Mouse (Mus musculus) layer of hippocampus, postnatal 14 days (tissue): ENCODE data around the gene Rps26. TPM values are rescaled to one million over a fixed set of nuclear protein-coding genes. Genes with fewer than 3 reads are reported as not detected.
A peak's percentile ranks its signal among the peaks of the same experiment; 100 is the strongest.

ENCODE experiments used
- DNase-seq, 2 experiments: peaks; one replicate each; pipeline ENCODE4 v3.0.0; 2021 to 2022; ENCODE audit warnings: low spot score in 2 of 2, mixed read lengths in 1 of 2
- long read RNA-seq, 2 experiments: library from polyadenylated mRNA; stranded (forward); transcript quantifications; one replicate each; pipeline ENCODE4 v2.0.0; 2021
- total RNA-seq, 2 experiments: library from RNA; stranded (reverse); gene quantifications; 2 replicates each; pipeline ENCODE4 v1.2.3; 2021

Gene Rps26
- 100 to 1,000 TPM; 329 to 373 TPM for total RNA-seq
- long read RNA-seq, experiment 1, transcript Rps26-201 (4 exons, 681 nt): major isoform, 76 of 81 reads
- long read RNA-seq, experiment 1, partial matches to known transcripts: 0 of 81 reads
- long read RNA-seq, experiment 1, other reads (novel, unspliced or antisense): 2 of 81 reads
- long read RNA-seq, experiment 2, transcript Rps26-201 (4 exons, 681 nt): major isoform, 195 of 220 reads
- long read RNA-seq, experiment 2, transcript Rps26-202 (3 exons, 596 nt): minor isoform, 15 of 220 reads
- long read RNA-seq, experiment 2, partial matches to known transcripts: 5 of 220 reads
- long read RNA-seq, experiment 2, other reads (novel, unspliced or antisense): 5 of 220 reads

DNA sequence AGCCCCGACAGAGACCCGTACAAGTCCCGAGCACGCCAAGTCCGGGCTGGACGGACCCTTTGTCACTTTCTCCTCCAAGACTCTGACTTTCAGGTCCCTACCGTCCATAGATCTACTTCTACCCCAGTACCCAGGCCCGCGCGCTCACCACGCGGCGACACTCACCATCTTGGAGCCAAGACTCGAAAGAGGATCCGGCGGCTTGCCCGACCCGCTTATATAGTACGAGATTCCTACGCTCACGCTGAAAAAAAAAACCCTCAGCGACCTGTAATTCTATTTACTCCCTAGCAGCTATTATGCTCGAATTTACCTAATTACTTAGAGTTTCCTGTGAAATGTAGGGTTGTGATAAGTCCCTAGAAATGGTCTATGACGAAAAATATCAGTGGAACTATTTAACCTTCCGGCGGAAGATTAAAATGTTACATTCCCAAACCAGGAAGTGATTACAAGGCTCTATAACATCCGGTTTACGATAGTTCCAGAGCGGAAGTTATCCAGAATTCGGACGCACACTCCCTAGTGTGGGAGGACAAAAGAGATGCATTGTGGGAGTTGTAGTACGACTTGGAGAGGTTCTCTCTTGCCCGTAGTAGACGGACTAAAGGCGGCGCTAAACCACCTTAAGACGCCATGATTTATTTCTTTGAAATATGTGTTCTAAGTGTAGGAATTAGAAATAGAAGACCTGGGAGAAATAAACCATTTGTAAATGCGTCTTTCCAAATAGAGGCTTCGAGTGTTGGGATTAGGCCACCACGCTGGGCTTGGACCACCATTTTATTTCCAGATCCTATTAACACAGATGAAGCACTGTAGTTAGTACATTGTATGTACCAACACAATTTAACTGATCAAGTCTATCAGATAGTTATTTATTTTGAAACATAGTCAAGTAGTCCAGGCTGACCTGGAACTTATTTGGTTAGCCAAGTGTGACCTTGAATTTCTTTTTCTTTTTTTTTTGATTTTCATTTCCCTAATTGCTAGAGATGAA, at the start of gene Rps26:
Gene Rps26 (minus strand): TSS at position 437 of the 1,000 bp plus-strand sequence.
- peak; percentile 85 to 98 for DNase-seq

DNA sequence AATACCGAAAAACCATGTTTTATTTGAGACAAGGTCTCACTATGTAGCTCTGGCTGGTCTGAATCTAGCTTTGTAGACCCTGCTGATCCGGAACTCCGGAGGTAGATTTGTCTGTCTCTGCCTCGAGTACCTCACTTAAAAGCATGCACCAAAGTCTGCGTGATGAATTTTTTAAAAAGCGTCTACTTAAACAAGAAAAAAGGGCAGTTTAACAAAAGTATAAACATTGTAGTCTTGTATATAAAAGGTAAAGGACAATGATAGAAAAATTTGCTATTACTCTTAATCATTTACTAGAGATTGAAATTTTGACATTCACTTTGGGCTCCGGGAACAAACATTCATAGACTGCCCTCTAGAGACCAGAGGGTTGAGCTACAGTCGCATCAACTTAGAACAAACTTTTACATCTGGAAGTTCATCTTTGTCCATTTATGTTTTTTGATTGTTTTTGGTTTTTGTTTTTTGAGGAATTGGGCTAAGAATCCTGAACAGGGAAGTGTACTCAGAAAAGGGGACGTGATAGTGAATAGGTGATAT, 48.0 kb upstream of the Rps26 start:
- DNase-seq: peak in 1 of 2 experiments; percentile 55

DNA sequence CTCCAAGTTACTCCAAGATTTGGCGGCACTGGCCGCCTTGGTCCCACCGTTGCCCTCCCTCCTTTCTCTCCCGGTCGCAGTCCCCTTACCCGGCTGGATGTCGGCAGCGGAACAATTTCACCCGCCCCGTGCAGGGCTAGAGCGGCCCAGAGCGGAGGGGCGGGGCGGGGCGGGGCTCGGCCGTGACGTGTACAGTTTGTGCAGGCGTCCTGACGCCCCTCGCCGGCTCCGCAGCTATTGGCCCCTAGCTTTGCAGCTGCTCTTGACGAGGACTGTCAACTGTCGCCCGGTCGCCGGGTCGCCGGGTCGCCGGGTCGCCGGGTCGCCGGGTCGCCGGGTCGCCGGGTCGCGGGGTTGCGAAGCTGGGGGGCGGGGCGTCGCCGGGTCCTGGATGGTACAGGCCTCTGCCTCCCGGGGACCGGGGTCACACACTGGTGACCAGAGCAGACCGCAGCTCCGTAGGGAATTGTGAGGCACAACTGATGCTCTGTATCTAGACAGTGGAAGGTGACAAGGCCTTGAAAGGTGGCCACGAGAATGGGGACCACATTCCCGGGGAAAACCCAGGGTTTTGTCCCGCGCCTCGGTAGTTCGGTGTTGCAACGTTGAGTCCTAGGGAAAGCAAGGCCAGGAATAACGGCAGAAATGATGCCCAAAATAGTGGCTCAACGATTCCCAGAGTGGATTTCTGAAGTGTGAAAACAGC, 47.4 kb upstream of the Rps26 start, which contains the start of gene Suox:
Gene Suox (minus strand): TSS at position 311 of the 706 bp plus-strand sequence.
- peak; percentile 76 to 78 for DNase-seq

DNA sequence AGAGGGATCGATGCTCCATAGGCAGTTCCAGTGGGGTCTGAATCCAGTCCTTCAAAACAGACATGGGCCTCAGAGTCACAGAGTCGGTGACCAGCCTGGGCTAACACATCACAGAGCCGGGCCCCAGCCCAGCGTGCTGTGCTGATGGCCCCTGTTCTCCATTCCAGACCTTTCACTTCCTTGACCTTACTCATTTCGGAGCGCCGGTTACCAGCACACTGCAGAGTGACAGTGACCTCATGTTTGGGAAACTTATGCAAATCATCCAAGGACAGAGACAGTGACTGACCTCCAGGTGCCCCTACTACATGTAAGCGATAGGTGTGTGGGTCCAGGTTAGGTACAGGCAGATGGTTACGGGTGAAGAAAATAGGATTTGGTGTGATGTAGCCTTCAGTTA, 44.6 kb upstream of the Rps26 start:
- DNase-seq: no peak

DNA sequence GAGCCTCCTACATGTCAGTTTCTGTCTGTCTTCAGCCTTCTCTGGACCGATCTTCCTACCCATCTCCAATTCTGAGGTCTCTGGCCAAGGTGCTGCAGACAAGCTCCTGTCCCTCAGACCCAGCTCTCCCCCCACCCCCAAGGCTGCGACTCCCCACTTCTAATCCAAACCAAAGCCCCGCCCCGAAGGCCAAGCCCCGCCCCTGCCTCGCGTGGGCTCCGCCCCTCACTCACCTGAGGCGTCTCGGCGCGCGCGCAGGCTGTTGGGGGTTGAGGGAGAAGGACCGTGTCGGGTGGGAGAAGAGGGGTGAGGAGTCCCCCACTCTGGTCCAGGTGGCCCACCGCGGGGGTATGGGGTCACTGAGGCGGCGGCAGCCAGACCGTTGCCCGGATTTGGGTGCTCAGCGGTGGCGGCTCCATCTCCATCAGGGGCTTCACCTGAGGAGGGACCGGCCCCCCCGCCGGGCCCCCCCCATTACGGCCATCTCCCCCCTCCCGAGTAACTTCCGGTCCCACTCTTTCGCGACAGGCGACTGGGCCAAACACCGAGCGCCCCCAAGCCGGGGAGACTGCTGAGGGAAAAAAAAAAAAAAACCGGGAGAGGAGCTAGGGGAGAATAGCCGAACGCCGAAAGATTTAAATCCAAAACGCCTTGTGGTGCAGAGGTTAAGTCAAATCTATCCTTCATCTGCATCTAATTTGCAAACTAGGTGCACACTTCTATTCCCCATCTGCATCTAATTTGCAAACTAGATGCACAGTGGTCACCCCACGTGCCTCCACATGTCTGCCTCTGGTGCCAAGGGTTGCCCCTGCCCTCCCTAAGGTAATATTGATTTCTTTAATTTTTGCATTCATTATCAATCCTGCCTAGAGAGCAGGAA, 42.5 kb upstream of the Rps26 start:
- DNase-seq: peak; percentile 55 to 56

DNA sequence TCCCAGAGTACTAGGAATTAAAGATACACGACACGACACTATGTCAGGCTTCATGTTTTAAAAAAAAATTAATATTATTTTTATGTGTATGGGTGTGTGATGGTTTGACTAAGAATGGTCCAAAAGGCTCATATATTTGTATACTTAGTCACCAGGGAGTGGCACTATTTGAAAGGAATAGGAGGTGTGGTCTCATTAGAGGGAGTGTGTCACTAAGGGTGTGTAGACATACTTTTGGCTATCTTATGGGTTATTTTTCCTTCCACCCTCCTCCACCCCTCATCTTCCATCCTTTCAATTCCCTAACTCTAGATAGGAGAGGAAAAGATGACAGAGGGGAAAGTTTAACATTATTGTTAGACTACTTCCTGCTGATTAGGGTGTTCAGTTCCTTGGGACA, 39.3 kb upstream of the Rps26 start:
- no peak for DNase-seq

DNA sequence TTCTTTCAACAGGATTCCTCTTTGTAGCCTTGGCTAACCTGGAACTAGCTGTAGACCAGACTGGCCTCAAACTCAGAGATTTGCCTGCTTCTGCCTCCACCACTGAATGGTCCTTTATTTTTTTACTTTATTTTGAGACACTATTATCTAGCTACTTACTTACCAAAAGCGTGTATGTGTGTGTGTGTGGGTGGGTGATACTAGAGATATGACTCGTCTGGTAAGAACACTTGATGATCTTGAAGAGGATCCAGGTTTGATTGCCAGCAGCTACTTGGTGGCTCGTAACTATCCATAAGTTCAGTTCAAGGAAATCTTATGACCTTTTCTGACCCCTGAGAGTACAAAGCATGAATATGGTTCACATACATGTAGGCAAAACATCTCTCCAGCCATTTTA, 38.8 kb upstream of the Rps26 start:
- no peak for DNase-seq

DNA sequence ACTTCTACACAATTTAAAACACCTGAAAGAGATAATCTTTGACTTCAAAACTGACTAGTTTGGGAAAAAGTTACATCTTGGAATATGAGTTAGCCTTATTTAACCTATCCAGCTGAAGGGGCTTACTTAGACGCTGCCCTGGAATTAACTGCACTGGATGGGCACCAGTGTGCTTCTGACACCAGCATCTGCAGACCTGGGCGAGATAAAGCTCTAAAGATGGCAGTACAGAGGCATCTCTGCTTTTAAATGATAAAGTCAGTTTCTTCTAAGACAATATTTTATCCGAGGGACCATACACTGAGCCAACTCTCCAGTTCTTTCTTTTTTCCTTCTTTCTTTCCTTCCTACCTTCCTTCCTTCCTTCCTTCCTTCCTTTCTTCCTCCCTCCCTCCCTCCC, 38.3 kb upstream of the Rps26 start:
- no peak for DNase-seq

DNA sequence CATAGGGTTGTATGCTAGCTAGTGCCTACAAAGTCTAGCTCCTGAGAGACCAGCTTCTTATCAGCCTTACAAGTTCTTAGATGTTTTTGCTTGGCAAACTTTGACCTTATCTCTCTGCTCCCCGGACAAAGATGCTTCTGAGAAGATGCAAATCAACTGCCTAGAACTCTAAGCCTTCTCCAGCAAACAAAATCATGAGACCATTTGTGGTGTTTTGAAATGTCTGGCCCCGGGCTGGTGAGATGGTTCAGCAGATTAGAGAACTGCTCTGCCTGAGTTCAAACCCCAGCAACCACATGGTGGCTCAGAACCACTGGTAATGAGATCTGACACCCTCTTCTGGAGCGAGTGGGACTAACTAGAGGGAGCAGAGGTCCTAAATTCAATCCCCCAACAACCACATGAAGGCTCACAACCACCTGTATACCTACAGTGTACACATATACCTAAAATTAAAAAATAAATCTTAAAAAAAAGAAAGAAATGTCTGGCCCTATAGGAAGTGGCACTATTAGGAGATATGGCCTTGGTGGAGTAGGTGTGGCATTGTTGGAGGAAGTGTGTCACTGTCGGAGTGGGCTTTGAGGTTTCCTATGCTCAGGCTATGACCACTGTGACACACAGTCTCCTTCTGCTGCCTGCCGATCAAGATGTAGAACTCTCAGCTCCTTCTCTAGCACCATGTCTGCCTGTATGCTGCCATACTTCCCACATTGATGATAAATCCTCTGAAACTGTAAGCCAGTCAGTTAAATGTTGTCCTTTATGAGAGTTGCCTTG, 37.1 kb upstream of the Rps26 start:
- DNase-seq: no peak

DNA sequence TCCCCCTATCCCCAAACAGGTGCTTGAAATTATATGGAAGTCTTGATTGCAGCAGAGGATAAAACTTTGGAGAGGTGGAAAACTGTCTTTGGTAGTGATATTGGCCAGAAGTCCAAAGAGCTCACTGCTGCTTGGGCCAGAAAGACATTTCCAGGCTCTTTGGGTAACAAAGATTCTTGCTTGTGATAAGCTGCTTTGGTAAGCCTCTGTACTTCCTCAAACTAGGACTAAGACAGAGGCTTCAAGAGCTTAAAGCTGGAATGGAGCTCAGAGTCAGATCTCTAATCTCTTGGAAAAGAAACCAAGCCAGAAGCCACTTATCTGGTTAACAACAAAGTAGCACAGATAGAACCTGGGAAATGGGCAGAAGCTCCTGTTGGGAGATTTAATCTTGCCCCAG, 35.9 kb upstream of the Rps26 start:
- DNase-seq: no peak

DNA sequence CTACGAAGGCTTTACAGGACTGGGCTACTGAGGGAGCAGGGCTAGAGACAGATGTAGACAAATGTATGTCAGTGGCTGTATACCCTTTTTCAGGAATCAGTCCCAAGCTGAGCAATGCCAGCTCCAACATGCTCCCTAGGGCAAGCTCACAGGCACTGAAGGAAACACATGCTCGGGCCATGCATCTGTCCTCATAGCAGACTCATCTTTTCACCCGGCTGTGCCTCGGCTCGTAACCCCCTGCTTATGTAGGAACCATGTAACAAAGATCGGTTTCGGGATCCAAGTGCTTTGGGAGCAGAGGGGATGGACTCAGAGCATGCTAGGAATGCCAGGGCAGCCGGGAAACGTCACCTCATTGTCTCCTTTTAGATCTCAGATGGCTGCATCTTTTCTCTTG, 32.9 kb upstream of the Rps26 start:
- no peak for DNase-seq

DNA sequence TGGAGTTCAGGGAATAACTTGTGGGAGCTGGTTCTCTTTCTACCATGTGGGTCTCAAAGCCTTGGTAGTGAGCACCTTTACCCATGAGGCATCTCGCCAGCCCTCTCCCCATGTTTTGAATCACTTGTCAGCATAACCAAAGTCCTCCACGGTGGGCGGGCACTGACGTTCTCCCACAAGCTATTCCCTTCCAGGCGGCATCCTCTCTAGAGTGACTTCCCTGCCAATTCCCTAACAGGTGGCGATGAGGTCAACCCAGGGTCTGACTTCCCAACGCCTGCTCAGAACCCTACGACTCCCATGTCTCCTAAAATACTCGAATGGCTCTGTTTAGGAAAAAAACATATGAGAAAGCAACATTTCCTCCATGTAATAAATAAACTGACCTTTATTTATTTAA, 31.3 kb upstream of the Rps26 start:
- no peak for DNase-seq

DNA sequence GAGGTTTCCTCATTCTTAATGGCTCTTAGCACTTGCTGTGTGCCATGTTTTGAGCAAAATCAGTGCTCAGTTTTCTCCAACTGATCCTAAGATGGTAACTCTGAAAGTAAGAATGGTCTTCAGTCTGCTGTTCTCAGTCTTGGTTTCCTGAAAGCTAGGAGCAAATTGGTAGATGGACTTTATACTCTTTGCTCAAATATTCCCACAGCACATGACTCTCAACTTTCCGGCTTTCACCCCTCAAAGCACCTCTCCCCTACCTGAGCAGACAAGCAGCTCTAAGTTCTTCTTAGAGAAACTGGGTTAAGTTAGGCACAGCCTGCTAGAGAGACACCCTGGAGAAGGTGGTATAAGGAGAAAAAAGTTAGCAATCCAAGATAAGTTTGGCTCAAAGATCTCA, 30.2 kb upstream of the Rps26 start:
- DNase-seq: no peak

DNA sequence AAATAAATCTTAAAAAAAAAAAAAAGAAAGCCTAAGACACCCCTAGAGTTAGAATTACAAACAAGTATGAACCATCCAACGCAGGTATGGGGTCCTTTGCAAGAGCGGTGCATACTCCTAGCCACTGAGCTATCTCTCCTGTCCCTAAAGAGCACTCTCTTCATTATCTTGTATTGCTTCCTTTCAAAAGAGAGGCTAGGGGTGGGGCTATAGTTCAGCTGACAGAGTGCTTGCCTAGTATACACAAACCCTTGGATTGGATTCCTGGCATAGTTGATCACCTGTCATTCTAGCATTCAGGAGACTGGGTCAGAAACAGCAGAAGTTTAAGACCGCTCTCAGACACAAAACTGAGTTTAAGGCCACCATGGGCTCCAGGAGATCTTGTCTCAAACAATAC, 28.7 kb upstream of the Rps26 start:
- no peak for DNase-seq

DNA sequence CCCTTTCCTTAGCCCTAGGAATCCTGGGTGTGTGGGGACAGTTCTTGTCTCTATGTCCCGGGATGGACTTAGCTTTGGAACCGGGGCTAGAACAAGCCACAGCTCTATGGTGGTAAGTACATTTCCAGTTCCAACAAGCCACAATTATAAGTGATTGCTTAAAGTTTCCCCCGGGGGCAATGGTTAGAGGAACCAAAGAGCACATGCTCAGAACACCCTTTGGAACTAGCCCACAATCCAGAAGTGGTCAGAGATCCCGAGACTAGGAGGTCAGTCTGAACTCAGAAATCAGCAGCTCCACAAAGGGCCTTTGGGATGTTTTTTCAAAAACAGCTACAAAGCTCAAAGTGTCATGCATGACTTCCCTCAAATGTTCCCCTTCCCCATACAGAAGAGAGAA, 27.3 kb upstream of the Rps26 start:
- DNase-seq: no peak

DNA sequence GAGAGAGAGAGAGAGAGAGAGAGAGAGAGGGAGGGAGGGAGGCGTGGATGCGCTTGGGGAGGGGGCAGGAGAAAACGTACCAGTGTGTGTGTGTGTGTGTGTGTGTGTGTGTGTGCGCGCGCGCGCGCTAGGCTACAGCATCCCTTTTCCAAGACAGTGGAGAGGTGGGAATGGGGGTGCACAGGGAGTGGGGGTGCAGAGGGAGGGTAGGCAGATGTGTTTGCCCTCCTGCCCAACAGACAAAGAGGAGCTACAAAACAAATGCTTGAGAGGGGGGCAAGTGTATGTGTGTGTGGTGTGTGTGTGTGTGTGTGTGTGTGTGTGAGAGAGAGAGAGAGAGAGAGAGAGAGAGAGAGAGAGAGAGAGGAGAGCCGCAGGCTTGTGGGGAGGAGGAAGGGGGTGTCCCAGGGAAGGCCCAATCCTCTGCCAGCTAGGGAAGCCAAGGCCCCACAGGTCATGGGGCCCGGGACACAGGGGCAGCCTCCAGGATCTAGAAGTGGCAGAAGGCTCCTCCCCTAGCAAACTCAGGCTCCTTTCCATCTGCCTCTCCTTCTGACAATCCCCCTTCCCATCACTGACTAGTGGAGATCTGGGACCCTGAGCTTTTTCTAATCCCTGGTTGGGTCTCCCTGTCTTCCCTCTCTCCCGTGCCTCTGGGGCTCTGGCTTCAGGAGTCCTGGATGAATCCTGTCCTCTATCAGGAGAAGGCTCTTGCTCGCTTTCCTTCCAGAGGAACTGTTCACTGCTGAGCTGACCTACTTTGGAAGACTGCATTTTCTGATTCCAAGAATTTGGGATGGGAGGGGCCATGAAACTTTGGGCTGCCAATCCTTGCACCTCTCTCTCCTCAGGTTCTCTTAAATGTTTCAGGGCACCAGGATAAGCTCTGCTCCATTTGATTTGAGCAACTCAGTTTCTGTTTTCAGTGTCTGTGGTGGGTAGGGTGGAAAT, 19.9 kb upstream of the Rps26 start:
- peak; percentile 41 to 50 for DNase-seq

DNA sequence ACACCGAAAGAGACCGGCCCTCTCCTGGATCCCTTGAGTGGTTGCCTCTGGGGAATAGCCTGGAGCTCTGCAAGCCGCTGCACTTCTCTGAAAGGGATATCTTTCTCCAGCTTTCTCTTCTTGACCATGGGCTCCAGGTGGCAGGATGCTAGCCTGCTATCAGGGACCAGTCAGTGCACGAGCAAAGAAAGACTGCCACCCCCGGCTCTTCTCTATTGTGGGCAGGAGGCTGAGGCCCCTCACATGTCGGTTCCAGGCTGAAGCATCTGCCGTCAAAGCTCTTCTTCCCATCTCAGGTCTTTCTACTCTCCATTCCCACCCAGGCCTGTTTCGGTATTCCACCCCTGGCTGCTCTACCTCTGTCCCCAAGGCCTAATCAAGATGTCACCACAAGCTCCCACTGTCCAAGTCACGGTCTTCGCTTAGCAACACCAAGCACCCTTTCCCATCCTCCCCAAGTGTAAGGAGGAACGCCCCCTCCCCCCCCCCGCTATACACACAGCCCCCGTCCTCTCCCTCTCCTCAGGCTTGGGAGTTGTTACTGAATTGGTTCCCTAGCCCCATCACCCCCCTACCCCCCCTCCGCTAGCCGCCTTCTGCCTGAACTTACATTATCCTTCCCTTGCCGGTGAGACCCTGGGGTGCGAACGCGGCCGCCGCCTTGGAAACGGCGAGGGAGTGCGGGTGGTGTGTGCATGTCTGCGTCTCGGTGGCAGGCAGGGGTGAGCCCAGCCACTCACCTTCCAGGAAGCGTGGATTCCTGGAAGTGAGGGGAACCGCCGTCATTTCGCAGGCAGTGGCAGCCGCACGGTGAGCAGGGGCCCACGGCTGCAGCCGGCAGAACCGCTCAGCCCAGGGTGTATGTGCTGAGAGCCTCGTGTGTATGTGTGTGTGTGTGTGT, 18.8 kb upstream of the Rps26 start, which contains the start of gene Ikzf4:
Gene Ikzf4 (minus strand): TSS at position 881 of the 901 bp plus-strand sequence.
- peak in 1 of 2 experiments; percentile 59 for DNase-seq
